Comparison of ENCODE assay signal across 25 mouse cellular contexts in the genomic region with DNA sequence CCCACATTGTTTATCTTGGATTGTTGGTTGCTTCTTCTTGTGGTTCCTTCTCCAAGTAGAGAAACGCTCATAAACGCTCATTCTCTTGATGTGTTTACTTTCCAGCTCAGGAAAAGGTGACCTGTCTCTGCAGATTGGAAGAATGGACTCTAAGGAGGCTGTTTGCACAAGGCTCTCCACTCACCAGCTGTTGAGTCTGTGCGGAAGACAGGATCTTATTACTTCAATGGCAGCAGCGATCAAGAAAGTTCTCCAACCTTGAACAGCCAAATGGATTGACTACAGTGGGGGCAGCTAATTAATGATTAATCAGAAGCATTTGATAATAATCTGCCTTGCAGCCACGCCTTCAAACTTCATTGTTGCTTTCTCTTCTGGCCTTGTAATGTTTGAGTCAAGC. TPM values are rescaled to one million over a fixed set of nuclear protein-coding genes. Genes with fewer than 3 reads are reported as not detected.
DNase-seq lines count a peak whose midpoint lies in the region; ATAC-seq and TF ChIP-seq lines count a peak whose summit lies in the region.
"Had no signal": no experiment of that assay in that cellular context is flagged by ENCODE, and none has a peak within 500 bp of the region (broad histone marks: within the 10 kb centered on the region; RNA-seq: fewer than 3 reads in every experiment).

No protein-coding gene starts in this region.

- 15% methylated on average over 5 of the region's 5 CpGs for WGBS in kidney, embryonic 14.5 days
- whole genome bisulfite sequencing in intestine, embryonic 15.5 days: 25% methylated on average over 5 of the region's 5 CpGs
- 22% methylated on average over 5 of the region's 5 CpGs for WGBS in stomach, postnatal 0 days

- H3K4me1 ChIP-seq in kidney, embryonic 14.5 days (ENCODE audit: control insufficient read depth, insufficient read depth, low read length): 0 out of 2 replicates have a peak, but pooled peaks cover 4% of the 10 kb centered on the region
- H3K4me1 ChIP-seq in intestine, embryonic 15.5 days (replicated peaks): 0 out of 2 replicates have a peak, but pooled peaks cover 7% of the 10 kb centered on the region
- no peaks in the 10 kb centered on the region for H3K4me1 ChIP-seq in stomach, postnatal 0 days (replicated peaks; ENCODE audit: control insufficient read depth, insufficient read depth)
- H3K4me1 ChIP-seq: limb, embryonic 13.5 days had no signal

- H3K4me2 ChIP-seq in kidney, embryonic 14.5 days (replicated peaks; ENCODE audit: low read depth, low read length): no peak overlapping the region
- peak overlapping the region; percentile 31; the same call in 1 of the 2 replicates for H3K4me2 ChIP-seq in intestine, embryonic 15.5 days (replicated peaks)
- H3K4me2 ChIP-seq in stomach, postnatal 0 days (replicated peaks; ENCODE audit: low read depth): no peak overlapping the region
- H3K4me2 ChIP-seq: embryonic facial prominence, embryonic 13.5 days; forebrain, embryonic 15.5 days; limb, embryonic 13.5 days; liver, embryonic 11.5 days; lung, embryonic 15.5 days; midbrain, embryonic 12.5 days had no signal

- H3K27me3 ChIP-seq in kidney, embryonic 14.5 days (ENCODE audit: control insufficient read depth, insufficient read depth, low read length): no peaks in the 10 kb centered on the region
- no peaks in the 10 kb centered on the region for H3K27me3 ChIP-seq in intestine, embryonic 15.5 days (replicated peaks)
- no peaks in the 10 kb centered on the region for H3K27me3 ChIP-seq in stomach, postnatal 0 days (ENCODE audit: control insufficient read depth, insufficient read depth, low read length)
- H3K27me3 ChIP-seq: embryonic facial prominence, embryonic 13.5 days; forebrain, embryonic 15.5 days; limb, embryonic 13.5 days; lung, embryonic 15.5 days; midbrain, embryonic 12.5 days had no signal

- H3K4me3 ChIP-seq in kidney, embryonic 14.5 days (ENCODE audit: low read length): no peak overlapping the region
- no peak overlapping the region for H3K4me3 ChIP-seq in intestine, embryonic 15.5 days (replicated peaks)
- H3K4me3 ChIP-seq in stomach, postnatal 0 days (ENCODE audit: low read depth, low read length): no peak overlapping the region
- H3K4me3 ChIP-seq: embryonic facial prominence, embryonic 13.5 days; forebrain, embryonic 10.5 days; forebrain, embryonic 15.5 days; hindbrain, embryonic 10.5 days; limb, embryonic 13.5 days; lung, embryonic 15.5 days; midbrain, embryonic 12.5 days had no signal

- H3K27ac ChIP-seq in kidney, embryonic 14.5 days (ENCODE audit: low read depth, low read length): 0 out of 2 replicates have a peak overlapping the region, but pooled peaks have one; percentile 3
- H3K27ac ChIP-seq in intestine, embryonic 15.5 days: peak overlapping the region; percentile 17; the same call in 1 of the 2 replicates
- H3K27ac ChIP-seq in stomach, postnatal 0 days (replicated peaks): no peak overlapping the region
- H3K27ac ChIP-seq: embryonic facial prominence, embryonic 13.5 days; forebrain, embryonic 10.5 days; forebrain, embryonic 15.5 days; hindbrain, embryonic 10.5 days; limb, embryonic 13.5 days; lung, embryonic 15.5 days; midbrain, embryonic 12.5 days had no signal

- H3K9ac ChIP-seq in kidney, embryonic 14.5 days (ENCODE audit: low read depth, low read length): no peak overlapping the region
- no peak overlapping the region for H3K9ac ChIP-seq in intestine, embryonic 15.5 days
- no peak overlapping the region for H3K9ac ChIP-seq in stomach, postnatal 0 days (ENCODE audit: low read length)
- H3K9ac ChIP-seq: embryonic facial prominence, embryonic 13.5 days; forebrain, embryonic 15.5 days; limb, embryonic 13.5 days; lung, embryonic 15.5 days; midbrain, embryonic 12.5 days had no signal

- no peak for TF ChIP-seq CTCF in stomach, postnatal 0 days (IDR thresholded peaks at IDR 0.05; ENCODE audit: low read depth)

- H3K36me3 ChIP-seq in kidney, embryonic 14.5 days (ENCODE audit: control insufficient read depth, insufficient read depth, low read length): no peaks in the 10 kb centered on the region
- H3K36me3 ChIP-seq in intestine, embryonic 15.5 days: no peaks in the 10 kb centered on the region
- no peaks in the 10 kb centered on the region for H3K36me3 ChIP-seq in stomach, postnatal 0 days (ENCODE audit: control insufficient read depth, insufficient read depth, low read length)
- H3K36me3 ChIP-seq: embryonic facial prominence, embryonic 13.5 days; forebrain, embryonic 10.5 days; forebrain, embryonic 15.5 days; hindbrain, embryonic 10.5 days; limb, embryonic 13.5 days; lung, embryonic 15.5 days; midbrain, embryonic 12.5 days had no signal

- no peak for TF ChIP-seq EP300 in stomach, postnatal 0 days (optimal IDR thresholded peaks at IDR 0.05)

- peak; percentile 55; the same call in 1 of the 2 replicates for ATAC-seq in kidney, embryonic 14.5 days (ENCODE audit: low FRiP score, low TSS enrichment)
- peak; percentile 88 for ATAC-seq in intestine, embryonic 15.5 days
- ATAC-seq in stomach, postnatal 0 days (ENCODE audit: low FRiP score, low TSS enrichment): peak; percentile 70
- ATAC-seq: CD4-positive, CD25-positive, alpha-beta regulatory T cell, adult 4 months; forebrain, embryonic 15.5 days; hindbrain, embryonic 16.5 days had no signal

- no peak for DNase-seq in kidney, adult 11 months
- DNase-seq in kidney, postnatal 14 days: peak; percentile 34
- no peak for DNase-seq in stomach, postnatal 0 days (ENCODE audit: low spot score)
- no peak for DNase-seq in cerebellum, postnatal 4 days (ENCODE audit: low spot score in 2 of 2)
- no peak for DNase-seq in right cerebral cortex, postnatal 25 days
- DNase-seq: adrenal gland, postnatal 25 days; cerebellum, adult 11-12 months; cerebellum, adult 9-11 months; heart, postnatal 14 days; lung, postnatal 36 days; retina, postnatal 1 day; right cerebral cortex, postnatal 14 days; spleen, adult 18-20 months had no signal

- no peaks in the 10 kb centered on the region for H3K9me3 ChIP-seq in kidney, embryonic 14.5 days (ENCODE audit: control insufficient read depth, low read length)
- no peaks in the 10 kb centered on the region for H3K9me3 ChIP-seq in intestine, embryonic 15.5 days
- no peaks in the 10 kb centered on the region for H3K9me3 ChIP-seq in stomach, postnatal 0 days (ENCODE audit: control insufficient read depth, low read length)
- H3K9me3 ChIP-seq: embryonic facial prominence, embryonic 13.5 days; forebrain, embryonic 10.5 days; forebrain, embryonic 15.5 days; hindbrain, embryonic 10.5 days; limb, embryonic 13.5 days; lung, embryonic 15.5 days; midbrain, embryonic 12.5 days had no signal

RNA-seq across cellular contexts. Expression of gene Fsd1l, which starts 9.8 kb away (rescaled TPM):
- polyA plus RNA-seq in kidney, embryonic 14.5 days (2014; fragmentation: Nextera tagmentation; extraction: Ambion mirVana): 7.2 and 9.6 TPM in 2 replicates
- polyA plus RNA-seq in intestine, embryonic 15.5 days (2015; fragmentation: Nextera tagmentation; extraction: Ambion mirVana): 11.9 and 15.0 TPM in 2 replicates
- 3.4 and 3.5 TPM in 2 replicates for polyA plus RNA-seq in stomach, postnatal 0 days (2015; fragmentation: Nextera tagmentation; extraction: Ambion mirVana)
